ENCODE assay signal across 8 mouse cellular contexts in the genomic region with DNA sequence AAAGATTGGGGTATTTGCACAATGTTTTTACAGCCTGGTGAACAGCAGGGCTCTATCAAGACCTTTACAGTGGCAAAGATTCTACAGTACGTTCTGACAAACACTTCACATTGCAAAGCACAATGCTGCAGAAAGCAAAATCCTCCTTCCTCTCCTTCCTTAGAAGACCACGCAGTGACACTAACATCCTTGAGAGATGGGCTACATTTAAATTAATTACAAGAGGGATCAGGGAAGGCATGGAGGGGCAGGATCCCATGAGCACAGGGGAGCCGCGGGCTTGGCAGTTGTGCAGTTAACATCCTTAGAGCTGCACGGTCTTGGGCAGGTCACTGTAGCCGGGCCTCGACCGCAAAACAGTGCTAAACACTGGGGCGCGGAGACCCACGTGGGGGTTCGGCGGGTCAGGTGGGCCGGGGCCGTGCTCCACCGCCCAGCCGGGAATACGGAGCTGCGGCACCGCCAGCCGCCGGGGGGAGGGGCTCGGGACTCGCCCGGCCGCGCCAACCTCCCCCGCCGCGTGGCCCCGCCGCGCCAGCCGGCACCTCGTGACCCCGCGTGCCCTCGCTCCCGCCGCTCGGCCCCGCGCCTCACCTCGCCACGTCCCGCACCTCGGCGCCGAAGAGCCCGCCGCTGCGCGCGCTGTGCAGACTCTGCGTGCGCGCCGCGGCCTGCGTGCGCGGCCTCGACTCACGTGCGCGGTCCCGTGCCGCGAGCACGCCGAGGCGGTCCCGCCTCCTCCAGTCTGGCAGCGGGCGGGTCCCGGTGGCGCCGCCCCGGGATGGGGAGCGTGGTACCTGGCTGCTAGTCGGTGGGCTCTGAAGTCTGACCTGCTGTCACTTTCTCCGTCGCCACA. TPM values are rescaled to one million over a fixed set of nuclear protein-coding genes. Genes with fewer than 3 reads are reported as not detected.
DNase-seq lines count a peak whose midpoint lies in the region; ATAC-seq lines count a peak whose summit lies in the region.

TSS of gene Tada2a (minus strand) at position 658 of the 856 bp plus-strand sequence.
TSS of gene Acaca (plus strand) at position 730 of the 856 bp plus-strand sequence.

- H3K4me1 ChIP-seq in hindbrain, embryonic 13.5 days (replicated peaks), result peaks cover 29% of the 10 kb centered on the region

- H3K27ac ChIP-seq in hindbrain, embryonic 13.5 days, result peak within 1 kb of the TSS; percentile 85
- H3K27ac ChIP-seq in macrophage, result no peak within 1 kb of the TSS

- no peaks in the 10 kb centered on the region for H3K9me3 ChIP-seq in hindbrain, embryonic 13.5 days

- H3K36me3 ChIP-seq in hindbrain, embryonic 13.5 days, result peaks cover 27% of the 10 kb centered on the region
- 0 out of 2 replicates have a peak, but pooled peaks cover 5% of the 10 kb centered on the region for H3K36me3 ChIP-seq in macrophage (ENCODE audit: inconsistent target)

- peak within 1 kb of the TSS; percentile 68 for H3K4me2 ChIP-seq in hindbrain, embryonic 13.5 days

- no peaks in the 10 kb centered on the region for H3K79me2 ChIP-seq in macrophage (ENCODE audit: inconsistent target)

- under 1% methylated on average over 76 of the region's 83 CpGs for WGBS in hindbrain, embryonic 13.5 days
- under 1% methylated on average over 58 of the region's 83 CpGs for WGBS in macrophage (ENCODE audit: missing documents)

- peak; percentile 93 for ATAC-seq in hindbrain, embryonic 13.5 days (ENCODE audit: low FRiP score)

- peak within 1 kb of the TSS; percentile 86 for H3K9ac ChIP-seq in hindbrain, embryonic 13.5 days

- peak within 1 kb of the TSS; percentile 75 for H3K4me3 ChIP-seq in hindbrain, embryonic 13.5 days
- peak within 1 kb of the TSS; percentile 65 for H3K4me3 ChIP-seq in macrophage (ENCODE audit: inconsistent target)

- DNase-seq in T-cell, adult 2 months (ENCODE audit: low spot score), result peak; percentile 78
- DNase-seq in cerebellum, postnatal 14 days, result peak; percentile 88 to 93
- DNase-seq in frontal cortex, postnatal 14 days (ENCODE audit: low spot score in 2 of 2), result peak; percentile 54 to 71
- DNase-seq in left cerebral cortex, adult 18-20 months (ENCODE audit: low spot score in 2 of 2), result peak; percentile 72 to 77
- peak; percentile 80 for DNase-seq in retina, postnatal 7 days (ENCODE audit: low read depth, low spot score)
- peak; percentile 57 to 69 for DNase-seq in urinary bladder, adult 18-20 months (ENCODE audit: low spot score in 2 of 2)

- H3K27me3 ChIP-seq in hindbrain, embryonic 13.5 days, result no peaks in the 10 kb centered on the region

RNA-seq across cellular contexts. Expression of gene Tada2a, which starts in this region (rescaled TPM):
- polyA plus RNA-seq in hindbrain, embryonic 13.5 days (2015; fragmentation: Nextera tagmentation; extraction: Ambion mirVana), result 30.0 and 30.4 TPM in 2 replicates
- 10 to 100 TPM; 34.4 to 40.8 TPM for total RNA-seq in left cerebral cortex, adult 18-20 months (2021)
- 10 to 100 TPM in 23 of 26 experiments, 1 to 10 TPM in 3; 8.7 to 66.8 (median 36.6) TPM for total RNA-seq in macrophage (2018; cell fraction: chromatin; rRNA removed)
- total RNA-seq in macrophage (2018; cell fraction: cytosol; rRNA removed), result 1 to 10 TPM; 1.5 to 6.8 (median 4.7) TPM
- 10 to 100 TPM in 18 of 26 experiments, 1 to 10 TPM in 8; 3.8 to 35.9 (median 16.3) TPM for total RNA-seq in macrophage (2018; cell fraction: nucleus; rRNA removed)
- polyA plus RNA-seq in macrophage (2018), result 5.3 to 8.6 TPM (median 7.5 TPM) in 3 replicates

RNA-seq across cellular contexts. Expression of gene Acaca, which starts in this region (rescaled TPM):
- polyA plus RNA-seq in hindbrain, embryonic 13.5 days (2015; fragmentation: Nextera tagmentation; extraction: Ambion mirVana), result 24.5 and 25.6 TPM in 2 replicates
- 10 to 100 TPM; 81.4 to 90.2 TPM for total RNA-seq in left cerebral cortex, adult 18-20 months (2021)
- 100 to 1,000 TPM in 15 of 26 experiments, 10 to 100 TPM in 11; 30.0 to 142 (median 106) TPM for total RNA-seq in macrophage (2018; cell fraction: chromatin; rRNA removed)
- total RNA-seq in macrophage (2018; cell fraction: cytosol; rRNA removed), result 10 to 100 TPM; 12.0 to 25.5 (median 21.3) TPM
- 10 to 100 TPM; 17.6 to 79.5 (median 38.8) TPM for total RNA-seq in macrophage (2018; cell fraction: nucleus; rRNA removed)
- polyA plus RNA-seq in macrophage (2018), result 10.9 to 20.1 TPM (median 11.1 TPM) in 3 replicates
